Mouse (Mus musculus) forebrain, embryonic 10.5 days (tissue): ENCODE measurements around the gene Hagh. TPM values are rescaled to one million over a fixed set of nuclear protein-coding genes. Genes with fewer than 3 reads are reported as not detected.

ENCODE experiments used
- DNase-seq: peaks from one replicate; pipeline ENCODE4 v3.0.0-alpha.2; 2017; ENCODE audit warnings: low spot score; ENCODE audit errors: extremely low spot score
- H3K27ac ChIP-seq: fragments of 300-500 bp; sonication (generic); 2 replicates; pipeline ENCODE4 v1.5.1; 2016; ENCODE audit warnings: mild to moderate bottlenecking
- H3K27me3 ChIP-seq: fragments of 300-500 bp; sonication (generic); 2 replicates; pipeline ENCODE4 v1.6.1; 2016; ENCODE audit warnings: mild to moderate bottlenecking; ENCODE audit not compliant: poor library complexity, severe bottlenecking
- H3K36me3 ChIP-seq: fragments of 300-500 bp; sonication (generic); replicated peaks from 2 replicates; pipeline ENCODE4 v1.6.1; 2016; ENCODE audit warnings: mild to moderate bottlenecking, moderate library complexity
- H3K4me1 ChIP-seq: fragments of 300-500 bp; sonication (generic); 2 replicates; pipeline ENCODE4 v1.6.1; 2016
- H3K4me3 ChIP-seq: fragments of 300-500 bp; sonication (generic); 2 replicates; pipeline ENCODE4 v1.5.1; 2016; ENCODE audit warnings: mild to moderate bottlenecking, moderate library complexity
- H3K9me3 ChIP-seq: fragments of 300-500 bp; sonication (generic); 2 replicates; pipeline ENCODE4 v1.6.1; 2016; ENCODE audit warnings: mild to moderate bottlenecking, moderate library complexity
- WGBS: fragments of 180-500 bp; shearing (Covaris S2); methylation state at CpG from one replicate; pipeline ENCODE4 v1.1.7; 2016; 5-methylcytosine and 5-hydroxymethylcytosine counted together
- polyA plus RNA-seq: library from polyadenylated mRNA; unstranded; fragments of >200 nt; fragmentation: Nextera tagmentation; extraction: Ambion mirVana; gene quantifications from 2 replicates; pipeline ENCODE4 v1.2.1, GENCODE M21; 2016

Gene Hagh
- polyA plus RNA-seq, 1 experiment from 2014 or later = 26.4 TPM

- DNase-seq = no peak
- no peak overlapping the region for H3K27ac ChIP-seq
- H3K27me3 ChIP-seq = no peaks in the 10 kb centered on the region
- H3K4me1 ChIP-seq = peaks cover 49% of the 10 kb centered on the region
- peak overlapping the region; percentile 83; the same call in 1 of the 2 replicates for H3K4me3 ChIP-seq
- 94% methylated on average over 2 of the region's 2 CpGs for WGBS
- no peaks in the 10 kb centered on the region for H3K9me3 ChIP-seq
- peaks cover 73% of the 10 kb centered on the region for H3K36me3 ChIP-seq
These were observed 53.3 kb downstream of the Hagh start for GRCm38 (mm10) chr17:24893276-24893675.

DNA sequence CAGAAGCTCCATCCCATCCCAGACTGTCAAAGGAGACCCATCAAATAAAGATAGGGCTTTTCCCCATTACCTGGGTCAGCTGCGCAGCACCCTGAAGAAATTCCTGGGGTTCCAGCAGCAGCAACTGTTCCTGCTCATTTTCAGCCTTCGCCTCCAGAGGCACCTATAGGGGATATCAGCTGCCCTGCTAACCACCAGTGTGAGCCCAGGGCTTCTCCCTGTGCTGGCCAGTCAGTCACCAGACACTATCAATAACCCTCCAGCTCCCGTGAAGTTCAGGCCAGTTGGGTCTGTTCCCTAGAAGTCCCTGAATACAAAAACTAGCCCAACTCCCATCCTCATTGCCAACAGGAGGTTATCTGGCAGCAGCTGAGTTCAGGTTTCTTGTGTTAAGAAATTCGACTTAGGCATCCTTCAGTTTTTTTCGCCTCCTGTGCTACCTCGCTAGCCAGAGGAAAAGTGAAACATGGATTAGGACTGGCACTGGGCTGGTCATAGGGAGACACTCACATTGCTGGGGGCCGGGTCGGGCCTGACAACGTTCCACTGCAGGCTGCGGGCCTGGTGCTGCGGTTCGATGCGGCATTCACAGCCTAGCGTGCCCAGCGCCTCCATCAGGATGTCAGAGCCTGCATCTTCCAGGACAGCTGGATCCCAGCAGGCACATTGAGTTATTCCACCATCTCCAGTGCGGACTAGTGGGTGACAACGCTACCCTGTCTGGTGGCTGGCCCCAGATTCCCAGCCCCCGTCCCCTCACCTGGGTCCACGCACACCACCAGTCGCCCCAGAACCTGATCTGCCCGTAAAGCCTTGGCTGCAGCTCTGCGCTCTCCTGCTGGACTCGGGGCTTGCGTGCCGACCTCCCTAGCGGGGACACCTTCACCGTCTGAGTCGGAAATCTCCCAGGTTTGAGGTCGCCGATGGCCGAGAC, 54.4 kb downstream of the Hagh start:
- H3K9me3 ChIP-seq = no peaks in the 10 kb centered on the region
- peaks cover 74% of the 10 kb centered on the region for H3K36me3 ChIP-seq
- DNase-seq = no peak
- H3K27ac ChIP-seq = peak overlapping the region; percentile 91
- peaks cover 49% of the 10 kb centered on the region for H3K4me1 ChIP-seq
- peak overlapping the region; percentile 83 for H3K4me3 ChIP-seq
- no peaks in the 10 kb centered on the region for H3K27me3 ChIP-seq
- WGBS = 12% methylated on average over 31 of the region's 31 CpGs

DNA sequence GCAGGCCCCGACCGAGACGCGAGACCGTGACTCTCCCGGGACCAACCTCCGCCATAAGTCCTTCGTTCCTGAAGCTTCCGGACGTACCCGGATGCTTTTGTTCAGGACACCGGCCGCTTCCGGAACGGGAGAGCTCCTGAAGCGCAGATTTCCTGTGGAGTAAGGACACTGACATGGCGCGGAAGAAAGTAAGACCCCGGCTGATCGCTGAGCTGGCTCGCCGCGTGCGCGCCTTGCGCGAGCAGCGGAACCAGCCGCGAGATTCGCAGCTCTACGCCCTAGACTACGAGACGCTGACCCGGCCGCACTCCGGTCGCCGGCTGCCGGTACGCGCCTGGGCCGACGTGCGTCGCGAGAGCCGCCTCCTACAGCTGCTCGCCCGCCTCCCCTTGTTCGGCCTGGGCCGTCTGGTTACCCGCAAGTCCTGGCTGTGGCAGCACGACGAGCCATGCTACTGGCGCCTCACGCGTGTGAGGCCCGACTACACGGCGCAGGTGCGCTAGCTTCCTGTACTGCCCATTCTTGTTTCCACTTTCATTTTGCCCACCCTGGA, 55.1 kb downstream of the Hagh start, which contains the start of the genes Eme2 and Mrps34:
Eme2 (minus strand) TSS at position 93 of the 553 bp plus-strand sequence.
Mrps34 (plus strand) TSS at position 122 of the 553 bp plus-strand sequence.
- peak; percentile 90 for DNase-seq
- peak within 1 kb of the TSS; percentile 91 for H3K27ac ChIP-seq
- peaks cover 49% of the 10 kb centered on the region for H3K4me1 ChIP-seq
- WGBS = under 1% methylated on average over 62 of the region's 62 CpGs
- peak within 1 kb of the TSS; percentile 83 for H3K4me3 ChIP-seq
- no peaks in the 10 kb centered on the region for H3K27me3 ChIP-seq
- H3K9me3 ChIP-seq = no peaks in the 10 kb centered on the region
- H3K36me3 ChIP-seq = peaks cover 74% of the 10 kb centered on the region

DNA sequence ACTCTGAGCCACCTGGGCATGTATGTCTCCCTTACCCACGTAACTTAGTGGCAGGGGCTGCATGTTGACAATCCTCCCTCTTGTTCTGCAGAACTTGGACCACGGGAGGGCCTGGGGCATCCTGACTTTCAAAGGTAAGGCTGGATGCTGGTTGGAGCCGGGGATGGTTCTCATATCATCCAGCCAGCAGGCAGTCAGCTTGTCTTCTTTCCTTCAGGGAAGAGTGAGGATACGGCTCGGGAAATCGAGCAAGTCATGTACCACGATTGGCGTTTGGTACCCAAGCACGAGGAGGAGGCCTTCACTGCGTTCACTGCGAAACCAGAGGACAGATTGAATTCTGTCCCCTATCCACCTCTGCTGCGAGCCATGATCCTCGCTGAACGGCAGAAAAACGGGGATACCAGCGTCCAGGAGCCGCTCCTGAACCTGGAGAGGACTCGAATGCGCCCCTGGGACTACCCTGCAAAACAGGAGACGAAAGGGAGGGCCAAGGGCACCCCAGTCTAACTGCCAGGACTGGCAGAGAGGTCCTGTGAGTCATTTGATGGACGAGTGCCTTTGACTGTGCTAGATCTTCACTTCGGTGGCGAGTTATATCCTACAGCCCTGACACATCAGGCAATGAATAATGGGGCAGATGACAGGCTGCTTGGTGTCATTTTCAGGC, 55.8 kb downstream of the Hagh start:
- DNase-seq = no peak
- peaks cover 49% of the 10 kb centered on the region for H3K4me1 ChIP-seq
- H3K27ac ChIP-seq = peak overlapping the region; percentile 91
- H3K4me3 ChIP-seq = peak overlapping the region; percentile 83
- 14% methylated on average over 23 of the region's 23 CpGs for WGBS
- no peaks in the 10 kb centered on the region for H3K9me3 ChIP-seq
- H3K36me3 ChIP-seq = peaks cover 74% of the 10 kb centered on the region
- no peaks in the 10 kb centered on the region for H3K27me3 ChIP-seq

- no peaks in the 10 kb centered on the region for H3K9me3 ChIP-seq
- H3K4me1 ChIP-seq = peaks cover 49% of the 10 kb centered on the region
- DNase-seq = peak; percentile 77
- H3K27ac ChIP-seq = peak within 1 kb of the TSS; percentile 91
- 1% methylated on average over 50 of the region's 50 CpGs for WGBS
- peak within 1 kb of the TSS; percentile 83 for H3K4me3 ChIP-seq
- peaks cover 74% of the 10 kb centered on the region for H3K36me3 ChIP-seq
- no peaks in the 10 kb centered on the region for H3K27me3 ChIP-seq
These were observed 56.5 kb downstream of the Hagh start, which contains the start of gene Nme3 for GRCm38 (mm10) chr17:24896241-24896992. TSS of gene Nme3 (plus strand) at chr17:24896500.

- 40% methylated on average over 11 of the region's 11 CpGs for WGBS
- peaks cover 74% of the 10 kb centered on the region for H3K36me3 ChIP-seq
- H3K4me1 ChIP-seq = peaks cover 49% of the 10 kb centered on the region
- H3K27me3 ChIP-seq = no peaks in the 10 kb centered on the region
- no peaks in the 10 kb centered on the region for H3K9me3 ChIP-seq
- no peak for DNase-seq
- peak overlapping the region; percentile 83 for H3K4me3 ChIP-seq
- peak overlapping the region; percentile 91 for H3K27ac ChIP-seq
These were observed 57.0 kb downstream of the Hagh start for GRCm38 (mm10) chr17:24896993-24897269.

- Histone ChIP-seq H3K27ac (0 out of 2 replicates have a peak overlapping the region, but pooled peaks have one; percentile 11), H3K36me3 (peaks cover 74% of the 10 kb centered on the region), H3K27me3 (no peaks in the 10 kb centered on the region), H3K4me3 (peak overlapping the region; percentile 83; the same call in 1 of the 2 replicates), H3K4me1 (peaks cover 49% of the 10 kb centered on the region), H3K9me3 (no peaks in the 10 kb centered on the region)
- 84% methylated on average over 4 of the region's 4 CpGs for WGBS
- no peak for DNase-seq
These were observed 57.7 kb downstream of the Hagh start for GRCm38 (mm10) chr17:24897600-24897999.

DNA sequence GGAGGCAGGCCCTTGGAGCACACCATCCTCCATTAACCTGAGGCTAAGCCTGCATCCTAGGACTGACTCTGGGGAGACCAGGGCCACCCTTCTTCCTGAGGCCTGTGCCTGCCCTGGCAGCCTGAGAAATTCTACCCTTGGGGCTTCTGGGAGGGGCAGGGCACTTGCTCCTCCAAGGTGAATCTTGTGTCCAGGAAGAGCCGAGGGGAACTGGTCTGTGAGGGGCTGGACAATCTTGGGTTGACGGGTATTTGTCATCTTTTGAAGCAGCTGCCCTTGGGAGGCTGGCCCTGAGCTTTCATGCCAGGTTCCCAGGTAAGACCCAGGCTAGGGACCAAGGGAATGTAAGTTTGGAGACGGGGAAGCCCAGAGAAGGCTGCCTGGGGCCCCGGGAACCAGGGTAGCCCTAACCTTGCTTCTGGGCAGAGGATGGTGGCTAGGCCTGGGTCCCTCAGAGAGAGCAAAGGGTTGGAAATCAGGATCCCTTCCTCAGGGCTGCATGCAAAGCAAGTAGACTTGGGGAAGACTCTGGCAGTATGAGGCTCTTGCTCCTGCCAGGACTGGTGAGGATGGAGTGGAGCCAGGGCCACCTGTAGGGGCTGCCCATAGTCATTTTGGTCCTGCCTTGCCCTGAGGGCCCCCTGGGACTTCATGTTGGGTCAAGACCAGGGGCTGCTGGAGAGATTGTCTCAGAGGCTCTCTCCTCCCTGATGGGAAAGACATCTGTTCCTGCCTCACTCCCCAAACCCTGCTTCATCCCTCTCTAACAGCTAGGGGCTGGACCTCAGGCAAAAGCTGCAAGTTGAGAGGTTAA, 58.3 kb downstream of the Hagh start:
- no peaks in the 10 kb centered on the region for H3K9me3 ChIP-seq
- H3K27ac ChIP-seq = no peak overlapping the region
- no peak for DNase-seq
- H3K36me3 ChIP-seq = peaks cover 74% of the 10 kb centered on the region
- WGBS = 89% methylated on average over 4 of the region's 4 CpGs
- peaks cover 45% of the 10 kb centered on the region for H3K4me1 ChIP-seq
- peak overlapping the region; percentile 83; the same call in 1 of the 2 replicates for H3K4me3 ChIP-seq
- H3K27me3 ChIP-seq = no peaks in the 10 kb centered on the region

DNA sequence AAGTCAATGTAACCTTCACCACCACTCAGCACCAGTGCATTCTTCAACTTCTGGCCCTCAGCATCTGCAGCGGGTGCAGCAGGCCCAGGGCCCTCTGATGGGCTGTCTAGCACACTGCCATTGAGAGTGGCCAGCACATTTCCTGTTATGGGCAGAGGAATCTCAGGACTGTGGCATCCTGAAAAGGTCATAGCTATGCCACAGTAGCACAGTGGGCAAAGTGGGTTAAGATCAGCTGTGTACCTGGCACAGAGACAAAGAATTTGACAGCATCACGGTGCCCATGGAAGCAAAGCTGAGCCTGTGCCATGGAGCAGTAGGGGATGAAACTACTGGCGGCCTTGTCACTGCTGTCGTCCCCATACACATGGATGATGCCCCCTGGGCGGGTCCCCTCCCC, 59.2 kb downstream of the Hagh start:
- Histone ChIP-seq H3K4me1 (peaks cover 36% of the 10 kb centered on the region), H3K27me3 (no peaks in the 10 kb centered on the region), H3K4me3 (no peak overlapping the region), H3K36me3 (peaks cover 77% of the 10 kb centered on the region), H3K9me3 (no peaks in the 10 kb centered on the region), H3K27ac (no peak overlapping the region)
- 86% methylated on average over 5 of the region's 5 CpGs for WGBS
- DNase-seq = no peak

DNA sequence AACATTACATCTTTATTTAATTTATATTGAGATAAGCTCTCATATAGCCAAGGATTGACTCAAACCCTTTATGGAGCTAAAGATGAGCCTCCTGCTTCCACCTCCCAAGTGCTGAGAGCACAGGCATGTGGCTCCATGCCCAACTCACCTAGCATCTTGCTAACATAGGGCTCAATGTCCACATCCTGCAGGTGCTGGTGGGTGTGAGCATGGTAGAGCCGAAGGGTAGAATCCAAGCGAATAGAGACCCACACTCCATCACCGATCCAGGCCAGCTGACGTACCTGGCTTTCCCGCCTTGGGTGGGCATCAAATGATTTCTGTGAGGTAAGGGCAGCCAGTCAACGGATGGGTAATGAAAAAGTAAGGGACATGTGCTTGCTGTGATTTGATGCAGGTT, 60.1 kb downstream of the Hagh start:
- Histone ChIP-seq H3K36me3 (peaks cover 85% of the 10 kb centered on the region), H3K4me3 (no peak overlapping the region), H3K9me3 (no peaks in the 10 kb centered on the region), H3K4me1 (peaks cover 31% of the 10 kb centered on the region), H3K27me3 (no peaks in the 10 kb centered on the region), H3K27ac (no peak overlapping the region)
- no peak for DNase-seq
- WGBS = 97% methylated on average over 6 of the region's 6 CpGs

GRCm38 (mm10) chr17:24902124-24902523, 62.2 kb downstream of the Hagh start:
- Histone ChIP-seq H3K27ac (no peak overlapping the region), H3K4me3 (no peak overlapping the region), H3K36me3 (peaks cover 100% of the 10 kb centered on the region), H3K27me3 (no peaks in the 10 kb centered on the region), H3K9me3 (no peaks in the 10 kb centered on the region), H3K4me1 (peaks cover 12% of the 10 kb centered on the region)
- WGBS = 94% methylated on average over 5 of the region's 5 CpGs
- DNase-seq = no peak
